In the genomic region with DNA sequence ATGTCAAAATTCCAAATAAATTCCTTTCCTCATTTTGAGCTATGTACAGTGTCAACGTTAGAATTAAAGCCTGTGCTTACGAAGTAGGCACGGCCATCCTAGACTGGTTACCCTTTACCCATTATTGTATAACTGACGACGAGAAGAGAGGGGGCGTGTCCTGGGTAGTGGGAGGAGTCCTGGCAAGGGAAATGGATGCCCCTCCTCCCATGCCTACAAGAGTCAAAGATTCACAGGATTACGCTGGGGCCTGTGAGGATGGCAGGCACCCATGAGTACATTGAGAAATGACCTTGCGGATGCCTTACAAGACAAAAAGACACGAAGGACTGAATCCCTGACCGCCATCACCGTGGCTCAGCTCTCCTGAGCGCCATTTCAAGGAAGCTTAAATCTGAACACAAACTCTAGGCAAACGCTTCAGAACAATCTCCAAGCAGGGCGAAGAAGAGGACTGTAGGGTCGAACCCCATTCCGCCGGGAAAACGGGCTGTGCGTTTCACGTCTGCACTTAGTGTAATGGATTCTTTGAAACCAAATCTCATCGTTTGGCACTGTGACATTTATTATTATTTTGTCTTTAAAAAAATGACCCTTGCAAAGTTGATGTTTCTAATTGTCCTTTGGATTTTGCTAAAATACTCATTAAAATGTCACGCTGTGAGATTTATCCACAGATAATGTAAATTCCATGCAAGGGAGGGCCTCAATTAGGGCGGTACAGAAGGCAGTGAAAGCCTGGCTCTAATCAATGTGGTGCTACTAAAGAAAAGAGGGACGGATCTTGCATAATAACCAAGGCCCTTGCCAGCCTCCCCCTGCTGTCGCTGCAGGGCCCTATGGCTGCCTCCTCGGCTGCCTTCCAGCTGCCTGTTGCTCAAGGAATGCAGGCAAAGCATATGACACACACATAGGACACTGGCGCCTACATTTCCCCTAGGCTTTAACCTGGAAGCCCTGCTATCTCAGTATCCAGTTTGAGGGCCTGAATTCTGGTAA, we compare ENCODE assay signal across 9 mouse cellular contexts.
A peak's percentile ranks its signal among the peaks of the same experiment; 100 is the strongest.
DNase-seq lines count a peak whose midpoint lies in the region; ATAC-seq and TF ChIP-seq lines count a peak whose summit lies in the region.
"Had no signal": no experiment of that assay in that cellular context is flagged by ENCODE, and none has a peak within 500 bp of the region (broad histone marks: within the 10 kb centered on the region; RNA-seq: fewer than 3 reads in every experiment).

No protein-coding gene starts in this region.

- no peaks in the 10 kb centered on the region for H3K36me3 ChIP-seq in hindbrain, postnatal 0 days (ENCODE audit: insufficient read depth, low read length)
- H3K36me3 ChIP-seq in neural tube, embryonic 15.5 days = no peaks in the 10 kb centered on the region
- no peaks in the 10 kb centered on the region for H3K36me3 ChIP-seq in intestine, postnatal 0 days (ENCODE audit: control insufficient read depth, insufficient read depth)
- H3K36me3 ChIP-seq: limb, embryonic 15.5 days had no signal

- peak; percentile 85 for ATAC-seq in hindbrain, postnatal 0 days
- peak; percentile 82 for ATAC-seq in neural tube, embryonic 15.5 days (ENCODE audit: low FRiP score)
- ATAC-seq in CD4-positive, CD25-positive, alpha-beta regulatory T cell, adult 4 months = no peak
- ATAC-seq in intestine, postnatal 0 days = no peak

- peak; percentile 16 for DNase-seq in ovary, postnatal 36 days (ENCODE audit: low spot score)
- DNase-seq in ovary, adult 18-20 months (ENCODE audit: low spot score) = no peak
- peak; percentile 78 to 87 for DNase-seq in cerebellum, postnatal 25 days
- peak; percentile 82 for DNase-seq in hindbrain, postnatal 0 days (ENCODE audit: low spot score)
- no peak for DNase-seq in right cerebral cortex, postnatal 14 days

- 34% methylated on average over 27 of the region's 27 CpGs for WGBS in hindbrain, postnatal 0 days
- 37% methylated on average over 27 of the region's 27 CpGs for WGBS in neural tube, embryonic 15.5 days
- 75% methylated on average over 27 of the region's 27 CpGs for WGBS in intestine, postnatal 0 days

- peak overlapping the region; percentile 33 for H3K4me2 ChIP-seq in hindbrain, postnatal 0 days (ENCODE audit: low read depth, low read length)
- 0 out of 2 replicates have a peak overlapping the region, but pooled peaks have one; percentile 4 for H3K4me2 ChIP-seq in neural tube, embryonic 15.5 days
- H3K4me2 ChIP-seq in intestine, postnatal 0 days (replicated peaks; ENCODE audit: low read depth) = no peak overlapping the region
- H3K4me2 ChIP-seq: limb, embryonic 15.5 days had no signal

- no peak overlapping the region for H3K9ac ChIP-seq in hindbrain, postnatal 0 days (replicated peaks; ENCODE audit: low read length)
- H3K9ac ChIP-seq in neural tube, embryonic 15.5 days (replicated peaks) = no peak overlapping the region
- H3K9ac ChIP-seq in intestine, postnatal 0 days (ENCODE audit: low read depth, low read length) = no peak overlapping the region
- H3K9ac ChIP-seq: limb, embryonic 15.5 days had no signal

- H3K4me1 ChIP-seq in hindbrain, postnatal 0 days (ENCODE audit: insufficient read depth, low read length) = peaks cover 3% of the 10 kb centered on the region; the same call in 1 of the 2 replicates
- H3K4me1 ChIP-seq in neural tube, embryonic 15.5 days = peaks cover 22% of the 10 kb centered on the region
- no peaks in the 10 kb centered on the region for H3K4me1 ChIP-seq in intestine, postnatal 0 days (replicated peaks; ENCODE audit: control insufficient read depth, insufficient read depth, low read length)

- no peaks in the 10 kb centered on the region for H3K9me3 ChIP-seq in hindbrain, postnatal 0 days (ENCODE audit: low read length)
- H3K9me3 ChIP-seq in neural tube, embryonic 15.5 days (replicated peaks) = no peaks in the 10 kb centered on the region
- no peaks in the 10 kb centered on the region for H3K9me3 ChIP-seq in intestine, postnatal 0 days (ENCODE audit: control insufficient read depth)
- H3K9me3 ChIP-seq: limb, embryonic 15.5 days had no signal

- peak; percentile 35; the same call in 1 of the 2 replicates for TF ChIP-seq CTCF in hindbrain, postnatal 0 days (IDR thresholded peaks at IDR 0.05; ENCODE audit: low read depth)
- TF ChIP-seq CTCF in intestine, postnatal 0 days (IDR thresholded peaks at IDR 0.05; ENCODE audit: low read depth) = no peak

- no peaks in the 10 kb centered on the region for H3K27me3 ChIP-seq in hindbrain, postnatal 0 days (ENCODE audit: insufficient read depth, low read length)
- H3K27me3 ChIP-seq in neural tube, embryonic 15.5 days (replicated peaks) = no peaks in the 10 kb centered on the region
- H3K27me3 ChIP-seq in intestine, postnatal 0 days (replicated peaks; ENCODE audit: control insufficient read depth, insufficient read depth, low read length) = no peaks in the 10 kb centered on the region
- H3K27me3 ChIP-seq: limb, embryonic 15.5 days had no signal

- H3K4me3 ChIP-seq in hindbrain, postnatal 0 days (ENCODE audit: low read length) = no peak overlapping the region
- H3K4me3 ChIP-seq in neural tube, embryonic 15.5 days (replicated peaks) = no peak overlapping the region
- H3K4me3 ChIP-seq in intestine, postnatal 0 days (ENCODE audit: low read depth, low read length) = no peak overlapping the region
- H3K4me3 ChIP-seq: limb, embryonic 15.5 days had no signal

- H3K27ac ChIP-seq in hindbrain, postnatal 0 days = peak overlapping the region; percentile 38; the same call in 1 of the 2 replicates
- peak overlapping the region; percentile 64 for H3K27ac ChIP-seq in neural tube, embryonic 15.5 days (replicated peaks)
- H3K27ac ChIP-seq in intestine, postnatal 0 days (ENCODE audit: low read depth, low read length) = no peak overlapping the region
- H3K27ac ChIP-seq: limb, embryonic 15.5 days had no signal

Comparison
In these comparisons a context has a peak if more than half of its experiments do, and no peak if none do; other contexts are left out.
1. DNase-seq: peak in ovary, postnatal 36 days (single experiment), cerebellum, postnatal 25 days (2 of 2) and hindbrain, postnatal 0 days (single experiment); none in ovary, adult 18-20 months (single experiment) and right cerebral cortex, postnatal 14 days (single experiment).
2. ATAC-seq: peak in hindbrain, postnatal 0 days (single experiment) and neural tube, embryonic 15.5 days (single experiment); none in CD4-positive, CD25-positive, alpha-beta regulatory T cell, adult 4 months (single experiment) and intestine, postnatal 0 days (single experiment).